Mouse (Mus musculus): ENCODE data around the gene Smu1. TPM values are rescaled to one million over a fixed set of nuclear protein-coding genes. Genes with fewer than 3 reads are reported as not detected.
A peak's percentile ranks its signal among the peaks of the same experiment; 100 is the strongest.

The Smu1 gene
- polyA plus RNA-seq, 1 experiment from 2014 or later: 190 TPM

DNA sequence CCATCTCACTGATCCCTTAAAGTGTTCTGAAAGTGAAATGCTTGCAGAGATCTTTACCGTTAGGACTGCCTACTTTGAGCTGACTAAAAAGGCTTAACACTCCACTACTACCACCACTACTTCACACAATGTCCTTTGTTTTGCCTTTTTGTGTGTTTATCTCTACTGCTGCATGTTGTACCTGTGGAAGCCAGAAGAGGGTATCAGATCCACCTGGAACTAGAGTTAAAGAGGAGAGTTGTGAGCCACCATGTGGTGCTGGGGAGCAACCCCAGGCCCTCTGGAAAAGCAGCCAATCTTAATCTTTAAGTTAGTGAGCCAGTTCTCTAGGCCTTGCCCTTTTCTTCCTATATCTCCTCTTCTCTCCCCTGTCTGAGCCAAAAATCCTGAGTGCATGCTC is 30.5 kb downstream of the Smu1 start:
- WGBS: 95% methylated on average over 1 of the region's 1 CpGs
- Histone ChIP-seq H3K27ac (replicated peaks) (no peak overlapping the region), H3K4me1 (peaks cover 31% of the 10 kb centered on the region), H3K36me3 (replicated peaks) (peaks cover 83% of the 10 kb centered on the region), H3K4me3 (no peak overlapping the region), H3K27me3 (replicated peaks; ENCODE audit: low read depth, poor library complexity, severe bottlenecking) (no peaks in the 10 kb centered on the region), H3K9me3 (no peaks in the 10 kb centered on the region)
- no peak for DNase-seq (ENCODE audit: low spot score)

DNA sequence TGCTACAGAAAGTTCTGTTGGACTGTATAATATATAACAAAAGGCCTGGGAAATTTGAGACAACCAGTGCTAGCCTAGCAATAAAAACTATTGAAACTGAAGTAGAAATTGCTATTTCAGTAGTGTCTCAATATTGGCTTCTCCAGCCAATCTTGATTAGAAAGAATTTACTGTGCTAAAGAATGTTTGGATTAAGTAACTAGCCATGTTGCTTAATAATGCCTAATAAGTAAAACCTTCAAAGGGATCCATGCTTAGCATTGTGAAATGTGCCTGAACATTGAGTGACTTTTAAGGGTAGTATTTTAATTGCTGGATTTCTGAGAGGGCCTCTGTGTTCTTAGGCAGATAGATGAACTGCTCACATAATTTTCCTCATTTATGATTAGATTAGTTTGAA is 32.2 kb downstream of the Smu1 start:
- Histone ChIP-seq H3K27ac (replicated peaks) (no peak overlapping the region), H3K9me3 (no peaks in the 10 kb centered on the region), H3K4me1 (peaks cover 42% of the 10 kb centered on the region), H3K27me3 (replicated peaks; ENCODE audit: low read depth, poor library complexity, severe bottlenecking) (no peaks in the 10 kb centered on the region), H3K4me3 (0 out of 2 replicates have a peak overlapping the region, but pooled peaks have one; percentile 83), H3K36me3 (replicated peaks) (peaks cover 66% of the 10 kb centered on the region)
- no peak for DNase-seq (ENCODE audit: low spot score)

DNA sequence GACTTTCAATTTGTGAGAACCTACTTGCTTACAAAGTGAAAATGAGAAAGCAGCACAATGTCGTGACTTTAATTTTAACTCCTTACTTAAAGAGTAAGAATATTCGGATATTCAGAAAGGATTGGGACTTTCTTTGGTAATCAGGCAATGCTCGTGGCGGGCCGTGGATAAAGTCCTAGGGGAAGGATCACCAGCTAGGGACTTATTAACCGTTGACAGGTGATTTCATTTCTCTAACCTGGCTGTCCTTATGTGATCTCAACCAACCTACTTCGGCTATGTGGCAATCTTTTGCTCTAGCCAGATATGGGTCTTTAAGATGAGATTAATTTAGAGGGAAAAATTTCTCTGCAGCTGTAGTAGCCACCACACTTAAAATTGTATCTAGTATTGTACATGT is 32.6 kb downstream of the Smu1 start:
- Histone ChIP-seq H3K27ac (replicated peaks) (no peak overlapping the region), H3K27me3 (replicated peaks; ENCODE audit: low read depth, poor library complexity, severe bottlenecking) (no peaks in the 10 kb centered on the region), H3K4me3 (peak overlapping the region; percentile 83; the same call in 1 of the 2 replicates), H3K9me3 (no peaks in the 10 kb centered on the region), H3K4me1 (peaks cover 42% of the 10 kb centered on the region), H3K36me3 (replicated peaks) (peaks cover 62% of the 10 kb centered on the region)
- no peak for DNase-seq (ENCODE audit: low spot score)
- WGBS: 87% methylated on average over 7 of the region's 7 CpGs

DNA sequence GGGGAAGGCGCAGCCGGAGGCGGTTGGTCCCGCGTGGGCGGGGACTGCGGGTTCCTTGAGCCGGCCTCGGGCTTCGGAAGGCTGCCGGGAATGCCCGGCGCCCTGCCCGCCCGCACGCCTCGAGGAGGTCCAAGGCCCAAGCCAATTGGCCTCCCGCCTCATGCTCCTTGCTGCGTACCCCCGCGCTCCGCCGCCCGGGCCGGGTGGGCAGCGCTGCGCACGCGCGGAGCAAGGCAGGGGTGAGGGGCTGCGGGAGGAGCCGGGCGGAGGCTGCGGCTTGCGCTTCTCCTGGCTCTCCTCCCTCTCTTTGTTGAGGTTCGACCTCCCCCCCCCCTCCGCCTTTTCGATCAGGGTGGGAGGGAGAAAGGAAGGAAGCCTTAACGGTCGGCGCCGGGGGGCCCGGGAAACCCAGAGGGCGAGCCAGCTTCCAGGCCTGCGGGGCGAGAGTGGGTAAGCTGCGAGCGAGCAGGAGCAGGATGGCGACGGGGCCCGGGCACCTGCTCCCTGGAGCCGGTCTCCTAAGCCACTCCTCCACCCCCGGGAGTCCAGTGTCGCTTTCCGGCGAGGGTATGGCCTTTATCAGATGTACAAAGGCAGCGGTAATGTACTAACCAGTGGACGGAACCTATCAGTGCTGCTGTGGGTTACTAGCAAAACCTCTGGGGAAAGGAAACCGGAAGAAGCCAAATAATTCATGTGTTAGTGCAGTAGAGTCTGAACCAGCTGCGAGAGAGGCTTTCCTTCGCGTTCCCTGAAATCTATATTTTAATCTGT is 34.8 kb downstream of the Smu1 start:
- WGBS: under 1% methylated on average over 62 of the region's 62 CpGs
- Histone ChIP-seq H3K36me3 (replicated peaks) (peaks cover 39% of the 10 kb centered on the region), H3K9me3 (no peaks in the 10 kb centered on the region), H3K4me1 (peaks cover 42% of the 10 kb centered on the region), H3K27me3 (replicated peaks; ENCODE audit: low read depth, poor library complexity, severe bottlenecking) (no peaks in the 10 kb centered on the region), H3K27ac (replicated peaks) (peak overlapping the region; percentile 100), H3K4me3 (peak overlapping the region; percentile 83)
- peak; percentile 88 for DNase-seq (ENCODE audit: low spot score)

DNA sequence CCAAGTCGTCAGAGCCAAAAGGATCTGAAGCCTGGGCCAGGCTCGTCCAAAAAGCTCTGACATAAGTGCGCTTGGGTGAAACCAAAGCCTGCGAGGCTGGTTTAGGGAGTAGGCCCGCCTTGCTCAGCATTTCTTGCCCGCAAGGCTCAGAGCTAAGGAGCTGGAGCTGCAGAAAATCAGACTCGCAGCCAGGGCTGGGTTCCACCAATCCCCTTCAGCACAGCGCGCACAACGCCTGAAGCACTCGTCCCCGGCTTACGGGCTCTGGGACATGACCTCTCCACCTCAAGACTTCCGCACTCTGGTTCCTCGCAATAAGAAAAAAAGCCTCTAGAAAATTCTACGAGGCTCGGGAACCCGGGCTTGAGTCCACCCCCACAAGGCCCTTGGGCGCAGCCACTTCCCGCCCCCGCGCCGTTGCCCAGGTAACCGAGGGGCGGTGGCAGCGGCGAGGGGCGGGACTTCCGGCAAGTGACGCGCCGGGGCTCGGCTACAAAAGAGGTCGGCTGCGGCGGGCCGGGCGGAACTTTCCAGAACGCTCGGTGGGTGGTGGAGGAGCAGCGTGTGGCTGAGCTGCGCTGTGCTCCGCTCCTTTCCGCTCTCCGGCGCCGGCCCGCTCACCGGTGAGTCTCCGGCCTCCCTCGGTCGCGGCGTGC is 35.6 kb downstream of the Smu1 start, which contains the start of gene Dnaja1:
Dnaja1 (plus strand) TSS at position 140 of the 656 bp plus-strand sequence.
- H3K9me3 ChIP-seq: no peaks in the 10 kb centered on the region
- H3K27me3 ChIP-seq (replicated peaks; ENCODE audit: low read depth, poor library complexity, severe bottlenecking): no peaks in the 10 kb centered on the region
- peak within 1 kb of the TSS; percentile 83 for H3K4me3 ChIP-seq
- DNase-seq (ENCODE audit: low spot score): peak; percentile 97
- under 1% methylated on average over 54 of the region's 54 CpGs for WGBS
- H3K36me3 ChIP-seq (replicated peaks): peaks cover 32% of the 10 kb centered on the region
- H3K27ac ChIP-seq (replicated peaks): peak within 1 kb of the TSS; percentile 100
- H3K4me1 ChIP-seq: peaks cover 42% of the 10 kb centered on the region

DNA sequence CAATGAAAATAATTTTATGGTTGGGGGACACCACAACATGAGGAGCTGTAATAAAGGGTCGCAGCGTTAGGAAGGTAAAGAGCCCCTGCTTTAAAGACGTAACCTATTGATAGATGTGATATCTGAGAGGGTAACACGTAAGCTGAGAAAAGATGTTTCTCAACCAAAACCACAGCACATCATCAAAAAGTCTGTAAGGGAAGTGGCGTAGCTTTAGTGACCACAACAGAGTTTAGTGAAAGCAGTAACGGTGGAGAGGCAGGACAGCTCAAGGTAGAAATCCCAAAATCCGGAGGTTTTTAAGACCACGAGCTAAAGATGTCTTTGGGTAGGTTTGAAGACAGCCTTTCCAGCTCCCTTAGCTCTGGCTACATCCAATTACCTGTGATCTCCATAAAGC is 36.8 kb downstream of the Smu1 start:
- 93% methylated on average over 8 of the region's 8 CpGs for WGBS
- Histone ChIP-seq H3K36me3 (replicated peaks) (peaks cover 20% of the 10 kb centered on the region), H3K4me3 (no peak overlapping the region), H3K9me3 (no peaks in the 10 kb centered on the region), H3K27ac (replicated peaks) (0 out of 2 replicates have a peak overlapping the region, but pooled peaks have one; percentile 100), H3K4me1 (peaks cover 38% of the 10 kb centered on the region), H3K27me3 (replicated peaks; ENCODE audit: low read depth, poor library complexity, severe bottlenecking) (no peaks in the 10 kb centered on the region)
- DNase-seq (ENCODE audit: low spot score): no peak

DNA sequence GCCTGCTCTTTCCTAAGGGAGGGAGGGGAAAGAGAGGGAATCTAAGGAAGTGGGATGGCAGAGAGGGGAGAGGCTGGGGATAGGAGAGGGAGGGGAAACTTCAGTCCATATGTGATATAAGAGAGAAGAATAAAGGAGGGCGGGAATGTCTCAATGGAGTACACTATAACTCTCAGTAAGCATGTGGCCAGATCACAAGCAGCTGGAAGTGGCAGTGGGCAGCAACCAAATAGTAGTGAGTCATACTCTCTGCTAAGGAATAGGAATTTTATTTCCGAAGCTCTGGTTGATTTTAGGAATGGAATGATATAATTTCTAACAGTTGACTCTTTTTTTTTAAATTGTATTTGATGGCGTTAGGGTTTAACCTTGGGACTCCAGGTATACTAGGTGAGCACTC is 40.6 kb downstream of the Smu1 start:
- Histone ChIP-seq H3K4me1 (peaks cover 11% of the 10 kb centered on the region), H3K9me3 (no peaks in the 10 kb centered on the region), H3K27me3 (replicated peaks; ENCODE audit: low read depth, poor library complexity, severe bottlenecking) (no peaks in the 10 kb centered on the region), H3K4me3 (no peak overlapping the region), H3K36me3 (replicated peaks) (no peaks in the 10 kb centered on the region), H3K27ac (replicated peaks) (no peak overlapping the region)
- DNase-seq (ENCODE audit: low spot score): no peak
- 86% methylated on average over 3 of the region's 3 CpGs for WGBS

DNA sequence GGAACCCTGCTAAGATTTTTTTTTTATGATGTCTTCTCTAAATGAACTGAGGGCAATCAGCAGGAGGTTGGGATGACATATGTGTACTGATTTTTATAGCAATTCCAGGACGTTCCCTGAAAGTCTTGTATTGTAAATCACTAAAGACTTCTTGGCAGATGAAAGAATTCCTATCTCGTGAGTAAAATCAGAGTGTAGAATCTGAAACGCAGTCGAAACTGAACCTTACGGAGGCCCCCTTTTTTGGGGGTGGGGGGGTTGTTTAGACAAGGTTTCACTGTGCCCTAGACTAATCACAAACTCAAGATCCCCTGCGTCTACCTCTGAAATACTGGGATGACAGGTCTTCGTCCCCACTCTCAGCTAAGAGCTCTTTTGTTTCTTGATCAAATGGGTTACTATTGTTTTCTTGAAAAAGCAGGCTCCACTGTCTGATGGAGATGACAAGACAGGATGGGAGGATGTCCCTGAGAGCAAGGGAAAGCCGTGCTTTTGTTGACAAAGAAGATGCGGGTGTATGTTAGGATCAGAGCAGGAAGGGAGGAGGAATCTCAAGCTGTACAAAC is 53.9 kb downstream of the Smu1 start:
- no peaks in the 10 kb centered on the region for H3K9me3 ChIP-seq
- no peaks in the 10 kb centered on the region for H3K27me3 ChIP-seq (replicated peaks; ENCODE audit: low read depth, poor library complexity, severe bottlenecking)
- peaks cover 22% of the 10 kb centered on the region for H3K4me1 ChIP-seq
- H3K36me3 ChIP-seq (replicated peaks): no peaks in the 10 kb centered on the region
- no peak for DNase-seq (ENCODE audit: low spot score)
- peak overlapping the region; percentile 63 for H3K4me3 ChIP-seq
- WGBS: 39% methylated on average over 9 of the region's 9 CpGs
- peak overlapping the region; percentile 91 for H3K27ac ChIP-seq (replicated peaks)

DNA sequence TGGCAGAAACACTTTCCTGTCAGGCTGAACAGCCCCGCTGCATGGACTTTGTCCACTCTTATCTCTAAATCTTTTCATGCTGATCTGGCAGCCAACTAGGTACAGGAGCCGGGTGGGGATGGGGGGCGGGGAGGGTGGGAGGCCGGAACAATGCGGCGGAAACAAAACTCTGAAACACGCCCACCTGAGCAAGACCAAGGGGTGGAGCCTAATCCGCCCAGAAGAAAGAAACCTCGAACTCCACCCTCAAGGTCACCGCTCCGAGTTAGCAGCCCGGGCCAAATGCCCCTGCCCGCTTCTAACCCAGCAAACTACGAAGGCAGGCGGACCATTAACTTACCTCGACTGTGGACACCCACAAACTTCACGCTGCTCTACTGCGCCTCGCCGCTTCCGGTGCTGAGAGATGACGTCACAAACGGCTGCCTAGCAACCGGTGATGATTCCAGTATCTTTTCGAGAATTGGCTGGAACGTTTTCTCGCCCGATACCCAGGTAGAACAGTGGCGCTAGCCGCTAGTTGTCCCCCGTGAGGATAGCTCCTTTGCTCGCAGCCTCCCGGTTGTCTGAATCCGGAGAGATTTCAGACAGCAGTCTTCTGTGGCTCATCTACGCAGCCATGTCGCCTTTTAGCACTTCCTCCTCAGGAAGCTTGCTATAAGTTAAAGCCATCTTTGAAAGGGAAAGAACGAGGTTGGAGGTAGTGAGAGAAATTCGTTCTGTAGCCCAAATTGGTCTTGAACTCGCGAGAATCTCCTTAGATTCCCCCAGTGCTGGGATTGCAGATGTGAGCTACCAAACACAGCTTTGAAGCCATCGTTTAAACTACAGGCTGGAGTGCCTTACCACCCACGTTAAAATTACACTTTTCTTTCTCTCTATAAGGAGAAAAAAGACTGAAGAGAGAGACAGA is 54.7 kb downstream of the Smu1 start, which contains the start of gene Aptx:
Aptx (minus strand) TSS at position 398 of the 913 bp plus-strand sequence.
- peak; percentile 95 for DNase-seq (ENCODE audit: low spot score)
- Histone ChIP-seq H3K4me1 (peaks cover 22% of the 10 kb centered on the region), H3K9me3 (no peaks in the 10 kb centered on the region), H3K4me3 (peak within 1 kb of the TSS; percentile 63), H3K36me3 (replicated peaks) (no peaks in the 10 kb centered on the region), H3K27ac (replicated peaks) (peak within 1 kb of the TSS; percentile 91), H3K27me3 (replicated peaks; ENCODE audit: low read depth, poor library complexity, severe bottlenecking) (no peaks in the 10 kb centered on the region)
- under 1% methylated on average over 42 of the region's 42 CpGs for WGBS

DNA sequence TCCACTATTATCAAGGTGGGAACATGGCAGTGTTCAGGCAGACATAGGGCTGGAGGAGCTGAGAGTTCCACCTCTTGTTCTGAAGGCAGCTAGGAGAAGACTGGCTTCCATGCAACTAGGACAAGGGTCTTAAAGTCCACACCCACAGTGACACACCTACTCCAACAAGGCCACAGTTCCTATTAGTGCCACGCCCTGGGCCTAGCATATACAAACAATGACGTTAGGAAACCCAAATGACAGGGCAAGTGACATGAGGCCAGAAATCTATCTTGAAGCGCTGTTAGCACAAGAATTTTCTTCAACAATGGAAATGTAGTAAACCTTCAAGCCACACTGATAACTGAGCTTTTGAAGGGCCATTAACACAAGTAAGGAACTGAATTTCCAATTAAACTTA is 55.9 kb downstream of the Smu1 start:
- Histone ChIP-seq H3K9me3 (no peaks in the 10 kb centered on the region), H3K4me1 (peaks cover 22% of the 10 kb centered on the region), H3K27ac (replicated peaks) (peak overlapping the region; percentile 91; the same call in 1 of the 2 replicates), H3K4me3 (peak overlapping the region; percentile 63), H3K27me3 (replicated peaks; ENCODE audit: low read depth, poor library complexity, severe bottlenecking) (no peaks in the 10 kb centered on the region), H3K36me3 (replicated peaks) (peaks cover 5% of the 10 kb centered on the region)
- 88% methylated on average over 3 of the region's 3 CpGs for WGBS
- DNase-seq (ENCODE audit: low spot score): no peak

DNA sequence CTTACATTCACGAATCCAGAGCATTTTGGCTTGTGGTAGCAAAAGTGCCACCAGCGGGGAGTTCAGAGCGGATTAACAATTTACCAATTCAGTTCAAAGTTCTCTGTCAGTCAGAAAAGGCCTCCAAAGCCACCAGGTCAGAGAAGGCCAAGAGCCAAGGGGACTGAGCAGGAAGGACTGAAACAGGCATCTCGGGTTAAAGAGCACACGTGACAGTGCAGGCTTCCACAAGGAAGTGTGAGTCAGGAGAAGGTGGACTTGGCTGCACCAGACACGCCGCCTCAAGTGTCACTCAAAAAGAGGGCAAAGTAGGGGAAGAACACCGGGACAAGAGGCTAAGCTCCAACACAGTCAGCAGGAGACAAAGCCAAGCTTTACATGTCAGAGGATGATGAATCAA is 57.5 kb downstream of the Smu1 start:
- Histone ChIP-seq H3K4me3 (no peak overlapping the region), H3K27me3 (replicated peaks; ENCODE audit: low read depth, poor library complexity, severe bottlenecking) (no peaks in the 10 kb centered on the region), H3K36me3 (replicated peaks) (peaks cover 20% of the 10 kb centered on the region), H3K9me3 (no peaks in the 10 kb centered on the region), H3K27ac (replicated peaks) (no peak overlapping the region), H3K4me1 (peaks cover 22% of the 10 kb centered on the region)
- 82% methylated on average over 8 of the region's 8 CpGs for WGBS
- no peak for DNase-seq (ENCODE audit: low spot score)

DNA sequence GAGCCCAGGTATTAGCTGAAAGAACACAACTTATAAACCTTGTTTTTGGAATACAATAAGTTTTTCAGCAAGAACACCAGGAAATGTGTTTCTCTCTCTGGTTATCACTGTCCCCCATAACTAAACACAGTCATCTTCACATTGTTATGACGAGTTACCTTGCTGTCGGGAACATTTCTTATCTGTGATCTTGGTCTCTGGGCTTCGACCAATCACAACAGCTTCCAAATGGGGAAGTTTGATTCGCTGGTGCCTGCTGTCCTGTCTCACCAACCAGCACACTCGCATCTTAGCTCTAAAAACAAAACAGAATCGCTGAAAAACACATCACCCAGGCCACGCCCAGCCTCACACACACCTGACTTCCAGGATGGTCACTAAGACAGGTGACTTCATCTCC is 60.7 kb downstream of the Smu1 start:
- no peak overlapping the region for H3K4me3 ChIP-seq
- H3K27me3 ChIP-seq (replicated peaks; ENCODE audit: low read depth, poor library complexity, severe bottlenecking): no peaks in the 10 kb centered on the region
- no peak for DNase-seq (ENCODE audit: low spot score)
- 81% methylated on average over 7 of the region's 7 CpGs for WGBS
- H3K27ac ChIP-seq (replicated peaks): no peak overlapping the region
- no peaks in the 10 kb centered on the region for H3K9me3 ChIP-seq
- H3K36me3 ChIP-seq (replicated peaks): peaks cover 50% of the 10 kb centered on the region
- H3K4me1 ChIP-seq: peaks cover 9% of the 10 kb centered on the region
